Mouse (Mus musculus) spleen, adult 2 months (tissue): Measurements from ENCODE around the gene Olfr1432.

Source experiments
- CTCF ChIP-seq: fragments of 200-500 bp; IDR thresholded peaks from 2 replicates; pipeline ENCODE4 v1.5.1; 2011; ENCODE audit warnings: mild to moderate bottlenecking, inconsistent platforms; ENCODE audit not compliant: insufficient read depth, insufficient read length, insufficient replicate concordance; ENCODE audit errors: extremely low read depth
- POLR2A ChIP-seq: fragments of 200-500 bp; IDR thresholded peaks from 2 replicates; pipeline ENCODE4 v1.6.1; 2011; ENCODE audit warnings: low read depth, low read length, inconsistent platforms

- TF ChIP-seq POLR2A, result no peak
- no peak for TF ChIP-seq CTCF
Measured at GRCm38 (mm10) chr19:12260732-12261131, 28.3 kb upstream of the Olfr1432 start, which contains the start of gene Olfr235.
